Mouse (Mus musculus): Measurements from ENCODE around the gene Mybpc3.

GRCm38 (mm10) chr2:91081775-91082695, 35.9 kb upstream of the Mybpc3 start, which contains the start of gene Spi1:
- no peak for TF ChIP-seq POLR2A (IDR thresholded peaks at IDR 0.05; ENCODE audit: borderline replicate concordance, extremely low read depth, low read depth, low read length)
- TF ChIP-seq CTCF (IDR thresholded peaks at IDR 0.05; ENCODE audit: insufficient read depth, low read length): no peak

Measured in lung, adult 2 months (tissue).